Mouse (Mus musculus): ENCODE data around the gene Pmfbp1.

GRCm38 (mm10) chr8:109465761-109466160 is 28.1 kb upstream of the Pmfbp1 start:
- TF ChIP-seq CTCF (IDR thresholded peaks at IDR 0.05; ENCODE audit: insufficient read depth, low read length) (no peak), POLR2A (IDR thresholded peaks at IDR 0.05; ENCODE audit: borderline replicate concordance, extremely low read depth, low read depth, low read length) (no peak)

Measured in lung, adult 2 months (tissue).